Mouse (Mus musculus): ENCODE measurements at regions not wholly inside any gene's neighbourhood (a gene's known extent, or its start where the extent isn't known, plus 50 kb on each side); places are given as distances from the start of the nearest gene placed in this dataset.
"Not testable (repeated sequence)": the region's sequence is repeated elsewhere in the genome, so short reads cannot be mapped to it uniquely, and the experiment has no call there.

- not testable (repeated sequence) for ATAC-seq
These were observed 65.8 kb upstream of the Tbl1xr1 start for GRCm38 (mm10) chr3:22010700-22010991.

GRCm38 (mm10) chr3:22021360-22021935, 55.0 kb upstream of the Tbl1xr1 start:
- no peak for ATAC-seq

GRCm38 (mm10) chr3:22022418-22022817, 54.0 kb upstream of the Tbl1xr1 start:
- ATAC-seq = peak; percentile 71

DNA sequence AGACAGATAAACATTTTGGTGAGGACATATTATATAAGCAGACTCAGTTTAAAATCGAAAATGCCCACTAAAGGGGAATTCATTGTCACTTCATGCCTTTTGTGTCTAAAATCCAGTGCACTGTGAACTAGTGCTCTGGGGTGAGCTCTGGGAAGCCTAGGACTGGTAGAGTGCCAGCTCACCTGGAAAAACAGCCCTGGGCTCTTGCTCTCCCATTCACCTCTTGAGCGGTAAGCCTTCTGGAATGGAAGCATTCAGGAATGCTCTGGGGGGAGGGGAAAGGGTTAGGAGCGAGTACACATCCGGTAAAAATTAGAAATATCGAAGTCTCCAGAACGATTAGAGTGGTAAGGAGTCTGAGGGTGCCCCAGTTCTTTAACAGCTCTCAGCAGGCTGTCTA, 53.4 kb upstream of the Tbl1xr1 start:
- no peak for ATAC-seq

DNA sequence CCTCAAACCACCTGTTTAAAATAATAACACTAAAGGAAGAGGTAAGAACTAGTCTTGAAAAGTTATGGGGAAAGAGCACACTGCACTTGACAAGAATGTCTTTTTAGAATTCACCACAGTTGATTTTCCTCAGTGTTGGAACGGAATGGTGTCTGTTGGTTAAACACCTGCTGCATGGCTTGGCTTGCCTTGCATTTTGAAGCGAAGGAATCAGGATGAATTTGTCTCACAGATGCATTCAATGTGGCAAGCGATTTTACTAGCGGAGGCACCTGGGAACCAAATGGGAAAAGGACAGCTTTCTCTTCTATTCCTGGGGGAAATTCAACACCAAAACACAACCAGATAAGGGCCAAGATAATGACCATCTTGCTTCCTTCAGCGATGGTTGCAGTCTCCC, 52.9 kb upstream of the Tbl1xr1 start:
- ATAC-seq = no peak

DNA sequence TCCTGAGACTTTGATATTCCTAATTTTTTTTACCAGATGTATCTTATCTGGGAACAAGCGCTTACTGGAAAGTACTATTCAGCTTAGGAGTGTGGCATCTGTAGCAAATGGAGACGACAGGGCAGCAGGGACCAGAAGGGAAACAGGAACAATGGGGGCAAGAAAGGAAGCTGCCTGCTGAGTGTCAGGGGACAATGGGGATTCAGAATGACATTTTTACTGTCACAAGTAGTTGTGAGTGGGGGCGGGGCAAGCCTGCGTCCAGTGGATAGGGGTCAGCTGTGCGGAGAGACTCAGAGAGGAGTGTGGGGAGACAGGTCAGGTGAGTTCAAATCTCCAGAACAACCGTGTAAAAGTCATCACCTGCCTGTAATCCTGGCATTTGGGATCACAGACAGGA, 52.3 kb upstream of the Tbl1xr1 start:
- no peak for ATAC-seq

GRCm38 (mm10) chr3:22025119-22025518, 51.3 kb upstream of the Tbl1xr1 start:
- ATAC-seq = no peak

GRCm38 (mm10) chr3:22025615-22026014, 50.8 kb upstream of the Tbl1xr1 start:
- ATAC-seq = no peak

Data from activated CD4-positive, CD25-positive, alpha-beta regulatory T cell, adult 4 months (primary cell).